In genomic region chr1:75349275-75349674, GRCm38 (mm10) we compare ENCODE assay signal across 22 mouse cellular contexts. TPM values are rescaled to one million over a fixed set of nuclear protein-coding genes. Genes with fewer than 3 reads are reported as not detected.
A peak's percentile ranks its signal among the peaks of the same experiment; 100 is the strongest.
DNase-seq lines count a peak whose midpoint lies in the region; ATAC-seq and TF ChIP-seq lines count a peak whose summit lies in the region.
"Had no signal": no experiment of that assay in that cellular context is flagged by ENCODE, and none has a peak within 500 bp of the region (broad histone marks: within the 10 kb centered on the region; RNA-seq: fewer than 3 reads in every experiment).

No protein-coding gene starts in this region.

- DNase-seq in heart, embryonic 10.5 days (ENCODE audit: low spot score): no peak
- DNase-seq in heart, adult 18-20 months: no peak
- DNase-seq in heart, postnatal 0 days (ENCODE audit: low spot score): peak; percentile 49
- no peak for DNase-seq in heart, adult 11 months
- DNase-seq in embryonic facial prominence, embryonic 10.5 days (ENCODE audit: low spot score): peak; percentile 27
- DNase-seq in limb, embryonic 11.5 days (ENCODE audit: low spot score): no peak
- no peak for DNase-seq in layer of hippocampus, postnatal 14 days (ENCODE audit: low spot score in 2 of 2)
- no peak for DNase-seq in embryo, embryonic 10.5 days (ENCODE audit: low spot score)
- DNase-seq: adrenal gland, postnatal 14 days; cerebellum, adult 9-11 months; kidney, postnatal 4 days; liver; right cerebral cortex, postnatal 25 days; thymus, postnatal 14 days had no signal

- peak overlapping the region; percentile 90 for H3K27ac ChIP-seq in heart, embryonic 10.5 days
- peak overlapping the region; percentile 83 for H3K27ac ChIP-seq in heart, postnatal 0 days (ENCODE audit: low read depth)
- peak overlapping the region; percentile 69 for H3K27ac ChIP-seq in embryonic facial prominence, embryonic 10.5 days (replicated peaks)
- no peak overlapping the region for H3K27ac ChIP-seq in limb, embryonic 11.5 days (replicated peaks; ENCODE audit: low read depth, low read length)
- H3K27ac ChIP-seq: embryonic facial prominence, embryonic 15.5 days; hindbrain, postnatal 0 days; kidney, embryonic 15.5 days; macrophage; midbrain, embryonic 10.5 days had no signal

- peak; percentile 30; the same call in 1 of the 2 replicates for ATAC-seq in heart, postnatal 0 days (ENCODE audit: insufficient read depth, low read depth)
- 0 out of 2 replicates have a peak, but pooled peaks have one; percentile 31 for ATAC-seq in limb, embryonic 11.5 days (ENCODE audit: insufficient number of reproducible peaks, low FRiP score, low TSS enrichment, low read depth)
- ATAC-seq: hindbrain, postnatal 0 days had no signal

- H3K4me1 ChIP-seq in heart, embryonic 10.5 days: peaks cover 65% of the 10 kb centered on the region
- H3K4me1 ChIP-seq in heart, postnatal 0 days (ENCODE audit: control insufficient read depth, insufficient read depth): peaks cover 28% of the 10 kb centered on the region
- H3K4me1 ChIP-seq in embryonic facial prominence, embryonic 10.5 days: peaks cover 34% of the 10 kb centered on the region
- peaks cover 13% of the 10 kb centered on the region for H3K4me1 ChIP-seq in limb, embryonic 11.5 days (ENCODE audit: control insufficient read depth, insufficient read depth, low read length)

- no peak overlapping the region for H3K9ac ChIP-seq in heart, postnatal 0 days (replicated peaks; ENCODE audit: low read depth, low read length)
- no peak overlapping the region for H3K9ac ChIP-seq in limb, embryonic 11.5 days (ENCODE audit: low read length)
- H3K9ac ChIP-seq: embryonic facial prominence, embryonic 15.5 days; kidney, embryonic 15.5 days had no signal

- no peaks in the 10 kb centered on the region for H3K9me3 ChIP-seq in heart, embryonic 10.5 days
- H3K9me3 ChIP-seq in heart, postnatal 0 days (replicated peaks; ENCODE audit: control insufficient read depth, low read length): no peaks in the 10 kb centered on the region
- no peaks in the 10 kb centered on the region for H3K9me3 ChIP-seq in embryonic facial prominence, embryonic 10.5 days
- no peaks in the 10 kb centered on the region for H3K9me3 ChIP-seq in limb, embryonic 11.5 days (ENCODE audit: control insufficient read depth, low read length)
- H3K9me3 ChIP-seq: embryonic facial prominence, embryonic 15.5 days; G1E; kidney, embryonic 15.5 days; midbrain, embryonic 10.5 days had no signal

- H3K4me2 ChIP-seq in heart, postnatal 0 days (ENCODE audit: low read depth, low read length): no peak overlapping the region
- H3K4me2 ChIP-seq in limb, embryonic 11.5 days (ENCODE audit: low read depth, severe bottlenecking): no peak overlapping the region
- H3K4me2 ChIP-seq: embryonic facial prominence, embryonic 15.5 days; kidney, embryonic 15.5 days had no signal

- H3K4me3 ChIP-seq in heart, embryonic 10.5 days: peak overlapping the region; percentile 1; the same call in 1 of the 2 replicates
- no peak overlapping the region for H3K4me3 ChIP-seq in heart, postnatal 0 days (ENCODE audit: low read depth, low read length)
- H3K4me3 ChIP-seq in embryonic facial prominence, embryonic 10.5 days: no peak overlapping the region
- no peak overlapping the region for H3K4me3 ChIP-seq in limb, embryonic 11.5 days (ENCODE audit: low read depth, low read length)
- H3K4me3 ChIP-seq: embryonic facial prominence, embryonic 15.5 days; kidney, embryonic 15.5 days; midbrain, embryonic 10.5 days had no signal

- 25% methylated on average over 5 of the region's 5 CpGs for WGBS in heart, embryonic 10.5 days
- WGBS in heart, postnatal 0 days: 27% methylated on average over 5 of the region's 5 CpGs
- WGBS in embryonic facial prominence, embryonic 10.5 days: 32% methylated on average over 5 of the region's 5 CpGs
- WGBS in limb, embryonic 11.5 days: 32% methylated on average over 5 of the region's 5 CpGs

- no peaks in the 10 kb centered on the region for H3K36me3 ChIP-seq in heart, embryonic 10.5 days
- H3K36me3 ChIP-seq in heart, postnatal 0 days (replicated peaks; ENCODE audit: control insufficient read depth, insufficient read depth, low read length): no peaks in the 10 kb centered on the region
- no peaks in the 10 kb centered on the region for H3K36me3 ChIP-seq in embryonic facial prominence, embryonic 10.5 days (replicated peaks)
- no peaks in the 10 kb centered on the region for H3K36me3 ChIP-seq in limb, embryonic 11.5 days (ENCODE audit: control insufficient read depth, insufficient read depth, low read length)
- H3K36me3 ChIP-seq: embryonic facial prominence, embryonic 15.5 days; G1E; kidney, embryonic 15.5 days; midbrain, embryonic 10.5 days had no signal

- no peak for TF ChIP-seq CTCF in heart, postnatal 0 days (IDR thresholded peaks at IDR 0.05; ENCODE audit: low read depth)

- H3K27me3 ChIP-seq in heart, embryonic 10.5 days (ENCODE audit: insufficient read depth, poor library complexity, severe bottlenecking): no peaks in the 10 kb centered on the region
- H3K27me3 ChIP-seq in heart, postnatal 0 days (ENCODE audit: control insufficient read depth, insufficient read depth, low read length): no peaks in the 10 kb centered on the region
- H3K27me3 ChIP-seq in embryonic facial prominence, embryonic 10.5 days (replicated peaks; ENCODE audit: low read depth, poor library complexity, severe bottlenecking): no peaks in the 10 kb centered on the region
- H3K27me3 ChIP-seq in limb, embryonic 11.5 days (ENCODE audit: control insufficient read depth, insufficient read depth, low read length): no peaks in the 10 kb centered on the region

- no peak for TF ChIP-seq EP300 in heart, postnatal 0 days (IDR thresholded peaks at IDR 0.05; ENCODE audit: low read depth)

RNA-seq across cellular contexts. Expression of gene Des, which starts 10.9 kb away (rescaled TPM):
- 341 and 642 TPM in 2 replicates for polyA plus RNA-seq in heart, embryonic 10.5 days (2016; fragmentation: Nextera tagmentation; extraction: Ambion mirVana)
- 1,000 to 10,000 TPM; 1,347 to 1,386 TPM for total RNA-seq in heart, adult 18-20 months (2021)
- 983 and 1,187 TPM in 2 replicates for total RNA-seq in heart, postnatal 0 days (2014; rRNA removed; ENCODE audit: low replicate concordance)
- 601 and 639 TPM in 2 replicates for polyA plus RNA-seq in heart, postnatal 0 days (2015; fragmentation: Nextera tagmentation; extraction: Ambion mirVana)
- 10.4 and 15.6 TPM in 2 replicates for polyA plus RNA-seq in embryonic facial prominence, embryonic 10.5 days (2016; fragmentation: Nextera tagmentation; extraction: Ambion mirVana)
- polyA plus RNA-seq in limb, embryonic 11.5 days (2014; fragmentation: Nextera tagmentation; extraction: Ambion mirVana): 5.0 and 5.3 TPM in 2 replicates
- total RNA-seq in layer of hippocampus, postnatal 14 days (2021): 1 to 10 TPM; 1.6 to 1.8 TPM
- total RNA-seq: granulocyte monocyte progenitor cell, adult 5-6 weeks; neutrophil, adult 5-6 weeks had no signal
- polyA plus RNA-seq: macrophage had no signal

RNA-seq across cellular contexts. Expression of gene Speg, which starts 25.8 kb away (rescaled TPM):
- 77.9 and 80.0 TPM in 2 replicates for polyA plus RNA-seq in heart, embryonic 10.5 days (2016; fragmentation: Nextera tagmentation; extraction: Ambion mirVana)
- total RNA-seq in heart, adult 18-20 months (2021): 100 to 1,000 TPM; 115 TPM
- total RNA-seq in heart, postnatal 0 days (2014; rRNA removed; ENCODE audit: low replicate concordance): 95.0 and 105 TPM in 2 replicates
- polyA plus RNA-seq in heart, postnatal 0 days (2015; fragmentation: Nextera tagmentation; extraction: Ambion mirVana): 26.8 and 30.2 TPM in 2 replicates
- polyA plus RNA-seq in embryonic facial prominence, embryonic 10.5 days (2016; fragmentation: Nextera tagmentation; extraction: Ambion mirVana): 30.2 and 30.6 TPM in 2 replicates
- polyA plus RNA-seq in limb, embryonic 11.5 days (2014; fragmentation: Nextera tagmentation; extraction: Ambion mirVana): 32.9 and 33.6 TPM in 2 replicates
- total RNA-seq in layer of hippocampus, postnatal 14 days (2021): 100 to 1,000 TPM; 184 TPM
- total RNA-seq: neutrophil, adult 5-6 weeks had no signal

RNA-seq across cellular contexts. Expression of gene Dnpep, which starts 31.5 kb away (rescaled TPM):
- polyA plus RNA-seq in heart, embryonic 10.5 days (2016; fragmentation: Nextera tagmentation; extraction: Ambion mirVana): 142 and 144 TPM in 2 replicates
- total RNA-seq in heart, adult 18-20 months (2021): 10 to 100 TPM; 80.9 to 88.3 TPM
- total RNA-seq in heart, postnatal 0 days (2014; rRNA removed; ENCODE audit: low replicate concordance): 202 and 236 TPM in 2 replicates
- polyA plus RNA-seq in heart, postnatal 0 days (2015; fragmentation: Nextera tagmentation; extraction: Ambion mirVana): 147 TPM in 2 replicates
- 144 and 150 TPM in 2 replicates for polyA plus RNA-seq in embryonic facial prominence, embryonic 10.5 days (2016; fragmentation: Nextera tagmentation; extraction: Ambion mirVana)
- 112 TPM in 2 replicates for polyA plus RNA-seq in limb, embryonic 11.5 days (2014; fragmentation: Nextera tagmentation; extraction: Ambion mirVana)
- 10 to 100 TPM; 50.4 to 55.2 TPM for total RNA-seq in layer of hippocampus, postnatal 14 days (2021)

Comparison
In these comparisons a context has a peak if more than half of its experiments do, and no peak if none do; other contexts are left out.
1. DNase-seq: peak in heart, postnatal 0 days (single experiment) and embryonic facial prominence, embryonic 10.5 days (single experiment); none in heart, embryonic 10.5 days (single experiment), heart, adult 18-20 months (0 of 2), heart, adult 11 months (single experiment), limb, embryonic 11.5 days (single experiment), layer of hippocampus, postnatal 14 days (0 of 2) and embryo, embryonic 10.5 days (single experiment).
2. RNA of gene Des, which starts 10.9 kb away (polyA plus RNA-seq): 601 to 639 TPM in heart, postnatal 0 days and 341 to 642 TPM in heart, embryonic 10.5 days; 10.4 to 15.6 TPM in embryonic facial prominence, embryonic 10.5 days and 5.0 to 5.3 TPM in limb, embryonic 11.5 days; every median in the first group is over 10 times any median in the second.